Mouse (Mus musculus) Muller cell, postnatal 12 days (primary cell): ENCODE measurements around the gene Jag2.
A peak's percentile ranks its signal among the peaks of the same experiment; 100 is the strongest.

Experiments
- DNase-seq: peaks from one replicate; pipeline ENCODE4 v3.0.0-alpha.2; 2015; ENCODE audit errors: inconsistent ontology term

The Jag2 gene

GRCm38 (mm10) chr12:112929562-112930352, at the start of gene Jag2:
TSS of gene Jag2 (minus strand) at chr12:112929776.
- no peak for DNase-seq

- DNase-seq = no peak
Observed at GRCm38 (mm10) chr12:112977156-112977555, 47.6 kb upstream of the Jag2 start.

DNA sequence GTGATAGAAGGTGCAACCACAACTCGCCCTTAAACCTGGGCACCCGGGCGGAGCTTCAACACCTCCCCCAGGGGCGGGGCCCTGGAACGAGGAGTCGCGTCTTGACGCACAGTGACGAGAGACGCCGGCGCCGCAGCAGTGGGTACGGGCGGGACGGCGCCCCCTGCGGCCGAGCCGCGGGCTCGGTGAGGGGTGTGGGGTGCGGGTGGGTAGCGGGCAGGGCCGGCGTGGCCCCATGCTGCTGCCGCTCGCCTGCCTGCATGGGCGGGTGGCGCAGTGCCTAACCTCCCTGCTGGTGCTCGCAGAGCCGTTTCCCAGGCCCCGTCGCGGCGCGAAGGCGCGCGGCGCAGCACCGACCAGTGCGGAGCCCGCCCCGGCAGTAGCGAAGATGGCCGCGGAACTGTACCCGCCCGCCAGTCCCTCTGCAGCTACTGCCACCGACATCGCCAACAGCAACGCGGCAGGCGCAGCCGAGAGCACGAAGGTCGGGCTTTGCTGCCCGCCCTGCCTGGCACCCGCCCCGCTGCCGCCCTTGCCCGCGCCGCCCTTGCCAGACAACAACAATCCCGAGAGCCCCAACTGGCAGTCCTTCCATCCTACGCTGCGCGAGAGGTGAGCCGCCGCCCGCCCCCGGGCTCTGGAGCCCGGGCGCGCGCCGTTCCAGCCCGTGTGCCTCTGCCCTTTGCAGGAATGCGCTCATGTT, 46.9 kb upstream of the Jag2 start, which contains the start of gene Btbd6:
Gene Btbd6, plus strand, starts transcription at position 112 of the 703 bp plus-strand sequence.
- peak; percentile 88 for DNase-seq

DNA sequence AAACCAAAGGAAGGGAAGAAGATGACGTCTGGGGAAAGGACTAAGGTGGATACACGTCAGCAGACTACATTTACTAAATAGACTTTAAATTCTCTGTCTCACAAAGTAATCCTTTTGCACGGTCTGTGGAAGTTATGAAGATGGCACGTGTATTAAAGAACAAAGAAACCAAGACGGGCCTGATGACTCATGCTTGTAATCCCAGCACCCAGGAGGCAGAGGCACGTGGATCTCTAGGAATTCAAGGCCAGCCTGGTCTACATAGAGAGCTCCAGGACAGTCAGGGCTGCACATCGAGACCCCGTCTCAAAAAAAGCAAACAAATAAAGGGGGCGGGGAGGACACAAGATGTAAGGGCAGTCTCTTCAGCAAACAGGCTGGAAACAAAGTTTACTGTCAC, 45.2 kb upstream of the Jag2 start:
- DNase-seq = no peak

DNA sequence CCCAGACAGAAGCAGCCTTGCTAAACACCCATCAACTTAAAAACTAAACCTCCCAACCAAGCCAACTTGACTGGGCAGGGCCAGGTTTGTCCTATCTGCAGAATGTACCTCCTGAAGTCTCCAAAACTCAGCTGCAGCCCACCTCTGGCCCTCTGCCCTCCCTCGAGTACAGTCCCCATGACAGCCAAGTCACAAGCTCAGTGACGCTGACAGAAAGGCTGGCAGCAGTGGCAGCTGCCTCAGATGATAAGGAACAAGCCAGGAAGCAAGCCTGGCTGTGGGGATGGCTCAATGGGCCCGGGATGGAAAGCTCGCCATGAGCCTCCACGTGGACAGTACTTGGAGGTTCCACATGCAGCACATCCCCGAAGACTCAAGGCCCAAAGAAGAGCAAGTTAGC, 40.0 kb upstream of the Jag2 start:
- DNase-seq = no peak

DNA sequence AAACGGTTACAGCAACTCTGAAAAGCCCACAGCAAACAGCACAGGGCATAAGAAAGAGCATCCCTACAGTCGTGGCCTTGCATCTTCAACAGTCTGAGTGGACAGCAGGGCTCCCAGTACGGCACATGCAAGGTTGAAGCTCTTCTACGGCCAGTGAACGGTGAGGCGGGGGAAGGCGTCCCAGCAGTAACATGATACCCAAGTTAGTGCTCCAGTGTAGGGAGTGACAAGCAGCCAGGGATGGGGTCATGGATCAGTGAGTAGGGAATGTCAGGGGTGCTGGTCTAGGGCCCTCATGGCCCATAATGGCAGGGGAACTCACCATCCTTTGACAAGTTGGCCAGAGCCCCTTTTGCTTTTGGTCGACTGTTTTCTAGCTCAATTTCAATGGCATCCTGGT, 39.4 kb upstream of the Jag2 start:
- DNase-seq = no peak

GRCm38 (mm10) chr12:112965783-112966182, 36.2 kb upstream of the Jag2 start:
- DNase-seq = no peak

GRCm38 (mm10) chr12:112961872-112962271, 32.3 kb upstream of the Jag2 start:
- no peak for DNase-seq

GRCm38 (mm10) chr12:112961428-112961827, 31.9 kb upstream of the Jag2 start:
- peak; percentile 66 for DNase-seq

GRCm38 (mm10) chr12:112959421-112959820, 29.8 kb upstream of the Jag2 start:
- no peak for DNase-seq

- DNase-seq = peak; percentile 54
Observed at GRCm38 (mm10) chr12:112958303-112958702, 28.7 kb upstream of the Jag2 start.

DNA sequence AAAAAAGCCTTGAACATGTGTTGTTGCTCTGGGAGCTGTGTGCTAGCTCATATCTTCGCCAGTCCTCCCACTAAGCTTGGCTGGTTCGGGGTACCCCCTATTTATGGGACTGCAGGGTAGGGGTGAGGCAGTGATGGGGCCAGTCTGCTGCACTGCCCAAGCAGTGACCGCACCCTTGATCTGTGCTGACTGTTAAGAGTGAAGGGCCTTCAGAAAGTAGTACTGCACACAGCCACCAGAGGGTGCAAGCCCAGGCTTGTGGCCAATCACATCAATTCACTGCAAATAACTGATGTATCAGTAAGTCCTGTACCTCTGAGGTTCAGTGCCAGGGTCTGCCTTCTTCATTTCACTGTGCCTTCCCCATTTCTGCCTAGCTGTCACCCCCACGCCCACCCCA, 26.2 kb upstream of the Jag2 start:
- DNase-seq = peak; percentile 50

- no peak for DNase-seq
Observed at GRCm38 (mm10) chr12:112952926-112953565, 23.5 kb upstream of the Jag2 start.

- no peak for DNase-seq
Observed at GRCm38 (mm10) chr12:112952433-112952832, 22.9 kb upstream of the Jag2 start.

DNA sequence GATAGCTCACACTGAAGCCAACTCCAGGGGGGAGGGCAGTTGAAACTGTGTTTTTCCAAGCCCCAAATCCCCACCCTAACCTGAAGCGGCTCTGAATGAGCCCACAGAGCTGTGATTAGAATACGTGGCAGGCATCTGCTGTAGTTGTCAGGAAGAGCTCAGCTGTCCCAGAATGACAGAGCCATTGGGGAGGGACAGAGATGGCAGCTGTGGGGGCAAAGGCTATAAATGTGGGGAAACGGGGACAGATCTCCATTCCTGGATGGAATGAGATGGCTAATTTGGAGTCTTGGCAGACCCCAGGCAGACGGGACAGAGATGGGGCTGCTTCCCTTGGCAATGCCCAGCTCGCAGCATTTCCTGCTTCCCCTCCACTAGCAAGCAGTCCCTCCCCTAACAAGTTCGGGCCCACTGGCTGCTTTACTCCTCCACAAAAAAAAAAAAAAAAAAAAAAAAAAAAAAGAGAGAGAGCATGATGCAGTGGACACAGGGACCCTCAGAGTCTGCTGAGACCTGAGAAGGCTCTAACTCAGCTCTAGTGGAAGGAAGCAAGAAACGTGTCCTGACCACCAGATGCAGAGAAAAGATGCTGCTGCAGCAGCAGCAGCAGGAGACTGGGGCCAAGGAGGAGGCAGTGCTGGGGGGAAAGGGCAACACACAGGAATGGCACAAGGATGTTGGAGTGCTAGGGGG, 21.7 kb upstream of the Jag2 start:
- no peak for DNase-seq

GRCm38 (mm10) chr12:112950761-112951129, 21.2 kb upstream of the Jag2 start:
- DNase-seq = no peak

DNA sequence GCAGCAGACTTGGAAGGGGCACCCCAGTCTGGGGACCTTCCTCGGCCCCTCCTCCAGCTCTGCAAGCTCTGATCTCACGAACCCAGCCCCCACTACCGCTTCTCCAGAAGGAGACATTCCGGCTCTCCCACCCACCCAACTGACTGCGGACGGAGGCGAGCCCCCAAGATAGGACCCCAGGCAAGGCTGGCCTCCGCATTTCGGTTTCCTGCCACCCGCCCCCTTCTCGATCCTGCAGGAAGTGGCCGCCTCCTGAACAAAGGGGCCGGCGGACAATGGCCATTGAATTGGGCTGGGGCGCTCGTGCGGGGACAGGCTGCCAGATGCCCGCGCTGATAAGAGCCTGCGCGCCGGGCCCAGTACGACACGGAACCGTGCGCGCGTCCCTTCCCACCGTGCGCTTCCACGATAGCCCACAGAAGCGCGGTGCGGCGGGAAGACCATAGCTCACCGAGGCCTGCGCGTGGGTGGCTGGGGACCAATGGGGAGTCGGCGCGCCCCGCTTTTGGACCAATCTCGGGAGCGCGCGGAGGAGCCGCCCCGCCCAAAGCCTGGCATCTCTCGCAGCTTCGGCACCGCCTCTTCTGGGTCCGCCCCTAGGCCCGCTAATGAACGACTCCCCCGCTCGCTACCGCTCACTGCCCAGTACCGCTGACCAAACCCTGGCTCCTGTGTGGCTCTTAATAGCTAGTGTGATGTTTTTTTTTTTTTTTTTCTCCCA, 20.6 kb upstream of the Jag2 start:
- peak; percentile 97 for DNase-seq

GRCm38 (mm10) chr12:112947307-112947706, 17.7 kb upstream of the Jag2 start:
- DNase-seq = no peak

DNA sequence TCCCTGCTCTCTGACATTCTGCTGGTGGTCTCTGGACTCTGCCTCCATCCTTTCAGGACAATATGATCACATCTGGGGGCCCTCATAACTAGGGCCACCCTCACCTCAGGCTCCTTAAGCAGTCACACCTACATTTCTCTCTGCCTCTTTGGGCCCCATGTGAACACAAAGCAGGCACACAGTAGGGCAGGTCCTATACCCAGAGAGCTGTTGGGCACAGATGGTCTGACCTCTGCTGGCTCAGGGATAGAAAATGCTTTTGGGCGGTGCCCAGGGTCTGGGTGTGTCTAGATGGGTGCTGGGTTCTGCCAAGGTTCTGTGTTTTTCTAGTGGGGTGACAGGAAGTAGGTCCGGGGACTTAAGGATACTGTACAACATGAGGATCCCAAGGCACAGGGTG, 14.1 kb upstream of the Jag2 start:
- no peak for DNase-seq

- peak; percentile 79 for DNase-seq
Observed at GRCm38 (mm10) chr12:112941776-112942713, 12.5 kb upstream of the Jag2 start, which contains the start of gene Nudt14. TSS of gene Nudt14 (minus strand) at chr12:112942124.
